Comparison of ENCODE assay signal across 10 mouse cellular contexts in genomic region chr17:59099376-59099775, GRCm38 (mm10).
A peak's percentile ranks its signal among the peaks of the same experiment; 100 is the strongest.
DNase-seq lines count a peak whose midpoint lies in the region; ATAC-seq and TF ChIP-seq lines count a peak whose summit lies in the region.
"Had no signal": no experiment of that assay in that cellular context is flagged by ENCODE, and none has a peak within 500 bp of the region (broad histone marks: within the 10 kb centered on the region; RNA-seq: fewer than 3 reads in every experiment).

No protein-coding gene starts in this region.

- no peak overlapping the region for H3K4me3 ChIP-seq in liver, postnatal 0 days (ENCODE audit: low read depth, low read length)
- H3K4me3 ChIP-seq: hindbrain, embryonic 15.5 days; neural tube, embryonic 12.5 days had no signal

- no peaks in the 10 kb centered on the region for H3K9me3 ChIP-seq in liver, postnatal 0 days (ENCODE audit: low read length)
- H3K9me3 ChIP-seq: hindbrain, embryonic 15.5 days; neural tube, embryonic 12.5 days had no signal

- TF ChIP-seq CTCF in liver, postnatal 0 days (IDR thresholded peaks at IDR 0.05; ENCODE audit: low read depth) = peak; percentile 69

- peak; percentile 40 for DNase-seq in gastrocnemius, postnatal 10 days
- no peak for DNase-seq in gastrocnemius, postnatal 25 days
- peak; percentile 23 for DNase-seq in ovary, postnatal 36 days (ENCODE audit: low spot score)
- no peak for DNase-seq in ovary, adult 18-20 months (ENCODE audit: low spot score)
- DNase-seq in cerebellum, adult 8-10 months = peak; percentile 12
- peak; percentile 59 for DNase-seq in kidney, adult 9 months
- peak; percentile 51 for DNase-seq in liver, postnatal 0 days

- H3K4me2 ChIP-seq in liver, postnatal 0 days (ENCODE audit: low read depth, low read length) = no peak overlapping the region
- H3K4me2 ChIP-seq: hindbrain, embryonic 15.5 days; neural tube, embryonic 12.5 days had no signal

- no peak for ATAC-seq in liver, postnatal 0 days
- ATAC-seq in megakaryocyte, adult 5-6 weeks (ENCODE audit: poor library complexity, severe bottlenecking) = no peak

- H3K36me3 ChIP-seq in liver, postnatal 0 days (replicated peaks; ENCODE audit: insufficient read depth, low read length) = no peaks in the 10 kb centered on the region
- H3K36me3 ChIP-seq: hindbrain, embryonic 15.5 days; neural tube, embryonic 12.5 days had no signal

- no peak for TF ChIP-seq EP300 in liver, postnatal 0 days (IDR thresholded peaks at IDR 0.05; ENCODE audit: low read depth)

- H3K9ac ChIP-seq in liver, postnatal 0 days (replicated peaks) = no peak overlapping the region
- H3K9ac ChIP-seq: hindbrain, embryonic 15.5 days; neural tube, embryonic 12.5 days had no signal

- no peaks in the 10 kb centered on the region for H3K27me3 ChIP-seq in liver, postnatal 0 days (ENCODE audit: insufficient read depth, low read length)
- H3K27me3 ChIP-seq: hindbrain, embryonic 15.5 days; neural tube, embryonic 12.5 days had no signal

- 2% methylated on average over 5 of the region's 5 CpGs for WGBS in liver, postnatal 0 days (ENCODE audit: insufficient replicate concordance)

- H3K4me1 ChIP-seq in liver, postnatal 0 days (ENCODE audit: insufficient read depth) = no peaks in the 10 kb centered on the region
- H3K4me1 ChIP-seq: hindbrain, embryonic 15.5 days; neural tube, embryonic 12.5 days had no signal

- H3K27ac ChIP-seq in liver, postnatal 0 days (ENCODE audit: low read depth) = no peak overlapping the region
- H3K27ac ChIP-seq: hindbrain, embryonic 15.5 days; neural tube, embryonic 12.5 days had no signal

Comparison
In these comparisons a context has a peak if more than half of its experiments do, and no peak if none do; other contexts are left out.
1. DNase-seq: peak in gastrocnemius, postnatal 10 days (single experiment), ovary, postnatal 36 days (single experiment), cerebellum, adult 8-10 months (single experiment), kidney, adult 9 months (single experiment) and liver, postnatal 0 days (single experiment); none in gastrocnemius, postnatal 25 days (single experiment) and ovary, adult 18-20 months (single experiment).